ENCODE assay signal across 8 mouse cellular contexts in genomic region chr11:104288835-104289198, GRCm38 (mm10). TPM values are rescaled to one million over a fixed set of nuclear protein-coding genes. Genes with fewer than 3 reads are reported as not detected.
DNase-seq lines count a peak whose midpoint lies in the region; ATAC-seq and TF ChIP-seq lines count a peak whose summit lies in the region.

No protein-coding gene starts in this region.

- peaks cover 10% of the 10 kb centered on the region for H3K4me1 ChIP-seq in liver, postnatal 0 days (ENCODE audit: insufficient read depth)

- no peaks in the 10 kb centered on the region for H3K36me3 ChIP-seq in liver, postnatal 0 days (replicated peaks; ENCODE audit: insufficient read depth, low read length)

- WGBS in liver, postnatal 0 days (ENCODE audit: insufficient replicate concordance) = 47% methylated on average over 6 of the region's 6 CpGs

- peak overlapping the region; percentile 91 for H3K27ac ChIP-seq in layer of hippocampus, adult 2 months
- no peak overlapping the region for H3K27ac ChIP-seq in liver, postnatal 0 days (ENCODE audit: low read depth)

- ATAC-seq in liver, postnatal 0 days = no peak

- H3K9me3 ChIP-seq in liver, postnatal 0 days (ENCODE audit: low read length) = no peaks in the 10 kb centered on the region

- TF ChIP-seq EP300 in liver, postnatal 0 days (IDR thresholded peaks at IDR 0.05; ENCODE audit: low read depth) = no peak

- peak; percentile 14 for DNase-seq in retina, postnatal 1 day
- DNase-seq in retina, embryonic 14.5 days (ENCODE audit: low spot score) = no peak
- DNase-seq in frontal cortex, postnatal 36 days (ENCODE audit: low spot score in 2 of 2) = peak; percentile 67 to 69
- DNase-seq in layer of hippocampus, adult 2 months (ENCODE audit: low spot score in 2 of 2) = peak in 1 of 2 experiments; percentile 56
- peak; percentile 29 for DNase-seq in right cerebral cortex, postnatal 14 days
- no peak for DNase-seq in adrenal gland, postnatal 36 days
- DNase-seq in liver, postnatal 0 days = no peak
- DNase-seq in gastrocnemius, adult 18-20 months (ENCODE audit: low spot score) = no peak

- no peak for TF ChIP-seq CTCF in layer of hippocampus, adult 2 months (conservative IDR thresholded peaks at IDR 0.05)
- TF ChIP-seq CTCF in liver, postnatal 0 days (IDR thresholded peaks at IDR 0.05; ENCODE audit: low read depth) = no peak

- no peak overlapping the region for H3K4me3 ChIP-seq in layer of hippocampus, adult 2 months
- no peak overlapping the region for H3K4me3 ChIP-seq in liver, postnatal 0 days (ENCODE audit: low read depth, low read length)

- H3K27me3 ChIP-seq in liver, postnatal 0 days (ENCODE audit: insufficient read depth, low read length) = no peaks in the 10 kb centered on the region

- no peak overlapping the region for H3K9ac ChIP-seq in liver, postnatal 0 days (replicated peaks)

- H3K4me2 ChIP-seq in liver, postnatal 0 days (ENCODE audit: low read depth, low read length) = no peak overlapping the region

RNA-seq across cellular contexts. Expression of gene Mapt, which starts 57.6 kb away (rescaled TPM):
- total RNA-seq in layer of hippocampus, adult 2 months (2021) = 100 to 1,000 TPM; 312 to 318 TPM
- 100 to 1,000 TPM; 104 to 156 TPM for total RNA-seq in adrenal gland, postnatal 36 days (2021)
- polyA plus RNA-seq in liver, postnatal 0 days (2015; fragmentation: Nextera tagmentation; extraction: Ambion mirVana) = 0.28 and 0.33 TPM in 2 replicates
- total RNA-seq in gastrocnemius, adult 18-20 months (2021) = 10 to 100 TPM; 71.8 to 85.5 TPM

Comparison
In these comparisons a context has a peak if more than half of its experiments do, and no peak if none do; other contexts are left out.
1. DNase-seq: peak in retina, postnatal 1 day (single experiment), frontal cortex, postnatal 36 days (2 of 2) and right cerebral cortex, postnatal 14 days (single experiment); none in retina, embryonic 14.5 days (single experiment), adrenal gland, postnatal 36 days (0 of 2), liver, postnatal 0 days (single experiment) and gastrocnemius, adult 18-20 months (single experiment).